Mouse (Mus musculus) ES-Bruce4 (cell line): ENCODE measurements around the gene Tsga10ip.

Experiments
- CTCF ChIP-seq: IDR thresholded peaks from one replicate; pipeline ENCODE4 v1.8.1; 2011; ENCODE audit warnings: low read depth, low read length
- POLR2A ChIP-seq: IDR thresholded peaks from one replicate; pipeline ENCODE4 v1.8.1; 2011; ENCODE audit warnings: low read length; ENCODE audit not compliant: insufficient read depth

GRCm38 (mm10) chr19:5372724-5373123, 29.6 kb downstream of the Tsga10ip start:
- no peak for TF ChIP-seq POLR2A
- TF ChIP-seq CTCF = no peak
